Mouse (Mus musculus) C2C12 (cell line): ENCODE measurements around the gene Scarb1.

Experiments
- CTCF ChIP-seq: IDR thresholded peaks from one replicate; pipeline ENCODE4 v1.5.1; 2011; ENCODE audit not compliant: control insufficient read depth, insufficient read depth, insufficient read length
- MYOG ChIP-seq: IDR thresholded peaks from one replicate; pipeline ENCODE4 v1.6.1; 2011; ENCODE audit not compliant: control insufficient read depth, insufficient read length; ENCODE audit errors: extremely low read depth

DNA sequence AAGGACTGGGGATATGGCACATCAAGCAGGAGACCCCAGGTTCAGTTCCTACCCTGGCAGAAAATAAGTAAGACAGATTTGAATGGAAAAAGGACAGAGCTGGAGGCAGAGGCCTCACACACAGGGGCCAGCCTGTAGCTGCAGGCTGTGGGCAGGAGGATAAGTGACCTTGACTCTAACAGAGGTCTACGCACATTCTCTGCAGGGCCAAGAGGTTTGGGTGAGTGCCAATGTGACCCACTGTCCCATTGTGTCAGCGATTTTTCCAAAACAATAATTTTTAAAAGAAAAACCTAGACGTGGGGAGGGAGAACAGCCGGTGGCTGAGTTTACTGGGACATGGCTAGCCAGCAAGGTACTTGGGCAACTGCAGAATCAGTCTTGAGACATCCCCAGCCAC is 15.6 kb downstream of the Scarb1 start:
- TF ChIP-seq CTCF, result no peak
- no peak for TF ChIP-seq MYOG
